8 mouse cellular contexts compared by ENCODE assay signal in genomic region chr8:81996823-81997222, GRCm38 (mm10).
A peak's percentile ranks its signal among the peaks of the same experiment; 100 is the strongest.
DNase-seq lines count a peak whose midpoint lies in the region; TF ChIP-seq lines count a peak whose summit lies in the region.
"Had no signal": no experiment of that assay in that cellular context is flagged by ENCODE, and none has a peak within 500 bp of the region (broad histone marks: within the 10 kb centered on the region; RNA-seq: fewer than 3 reads in every experiment).

No protein-coding gene starts in this region.

- no peak for TF ChIP-seq POLR2A in brain, embryonic 14.5 days (IDR thresholded peaks at IDR 0.05; ENCODE audit: borderline replicate concordance, extremely low read depth, insufficient read depth, insufficient read length, poor library complexity, severe bottlenecking)

- DNase-seq in layer of hippocampus, adult 11-12 months (ENCODE audit: low spot score), result peak; percentile 33
- no peak for DNase-seq in layer of hippocampus, postnatal 10 days (ENCODE audit: low spot score in 2 of 2)
- DNase-seq in Muller cell, postnatal 12 days (ENCODE audit: inconsistent ontology term), result peak; percentile 56
- peak; percentile 73 for DNase-seq in brain, embryonic 14.5 days (ENCODE audit: low read depth)
- peak; percentile 2 to 19 for DNase-seq in left cerebral cortex, adult 18-20 months (ENCODE audit: low spot score in 2 of 2)
- no peak for DNase-seq in embryo, embryonic 9.5 days (ENCODE audit: extremely low spot score)
- DNase-seq in neural tube, embryonic 10.5 days (ENCODE audit: extremely low spot score, low spot score), result no peak
- DNase-seq: kidney, postnatal 36 days had no signal

- no peak for TF ChIP-seq CTCF in brain, embryonic 14.5 days (IDR thresholded peaks at IDR 0.05; ENCODE audit: borderline replicate concordance, extremely low read depth, insufficient read depth, insufficient read length)

Comparison
In these comparisons a context has a peak if more than half of its experiments do, and no peak if none do; other contexts are left out.
1. DNase-seq: peak in layer of hippocampus, adult 11-12 months (single experiment), Muller cell, postnatal 12 days (single experiment), brain, embryonic 14.5 days (single experiment) and left cerebral cortex, adult 18-20 months (2 of 2); none in layer of hippocampus, postnatal 10 days (0 of 2), embryo, embryonic 9.5 days (single experiment) and neural tube, embryonic 10.5 days (single experiment).